Mouse (Mus musculus): ENCODE measurements around the gene 1700042G07Rik.
"Not testable (repeated sequence)": the region's sequence is repeated elsewhere in the genome, so short reads cannot be mapped to it uniquely, and the experiment has no call there.

Gene 1700042G07Rik

DNA sequence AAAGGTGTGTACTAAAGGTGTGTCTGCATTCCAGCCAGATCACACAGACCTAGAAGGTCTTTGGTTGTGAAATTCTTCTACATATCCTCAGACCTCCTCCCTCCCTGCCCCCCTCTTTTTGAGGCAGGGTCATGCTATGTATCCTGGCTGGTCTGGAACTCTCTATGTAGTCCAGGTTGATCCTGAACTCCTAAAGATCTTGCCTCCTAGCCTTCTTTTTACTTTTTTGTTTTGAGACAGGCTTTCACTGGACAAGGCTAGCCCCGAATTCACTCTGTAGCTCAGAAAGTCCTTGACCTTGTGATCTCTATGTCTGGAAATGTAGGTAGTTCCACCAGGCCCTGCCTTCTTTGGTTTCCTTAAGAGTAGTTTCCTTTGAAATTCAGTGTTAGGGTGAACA, 35.7 kb downstream of the 1700042G07Rik start:
- no peak for DNase-seq (ENCODE audit: low spot score)

- no peak for DNase-seq (ENCODE audit: low spot score)
Observed at GRCm38 (mm10) chr4:116215895-116216605, 42.9 kb downstream of the 1700042G07Rik start.

DNA sequence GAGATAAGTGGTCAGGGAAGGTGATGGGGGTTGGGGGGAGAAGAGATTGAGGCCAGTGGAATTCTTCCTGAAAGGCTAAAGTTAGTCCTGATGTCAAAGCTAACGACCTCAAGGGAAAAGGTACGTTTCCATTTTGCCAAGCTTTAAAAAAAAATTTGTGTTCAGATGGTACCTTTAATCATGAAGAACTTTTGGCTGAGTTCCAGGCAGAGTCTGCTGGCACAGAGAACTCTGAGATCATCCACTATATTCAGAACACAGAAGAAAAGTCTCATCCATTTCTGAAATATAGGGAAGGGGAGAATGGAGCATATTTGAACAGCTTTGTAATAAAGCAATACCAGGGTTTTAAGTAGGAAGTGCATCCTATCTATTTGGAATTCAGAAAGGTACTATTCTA, 43.9 kb downstream of the 1700042G07Rik start:
- DNase-seq (ENCODE audit: low spot score), result peak; percentile 16

DNA sequence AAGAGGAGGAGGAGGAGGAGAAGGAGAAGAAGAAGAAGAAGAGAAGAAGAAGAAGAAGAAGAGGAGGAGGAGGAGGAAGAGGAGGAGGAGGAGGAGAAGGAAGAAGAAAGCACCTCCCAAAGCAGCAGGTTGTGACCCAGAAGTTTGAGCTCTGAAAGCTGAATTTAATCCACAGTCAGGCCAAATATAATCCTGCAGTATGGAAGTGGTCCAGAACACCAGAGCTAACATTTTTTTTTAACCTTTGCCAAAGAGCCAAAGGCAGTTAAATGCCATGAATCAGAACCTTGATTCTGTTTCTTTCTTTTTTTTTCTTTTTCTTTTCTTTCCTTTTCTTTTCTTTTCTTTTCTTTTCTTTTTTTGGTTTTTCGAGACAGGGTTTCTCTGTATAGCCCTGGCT, 44.5 kb downstream of the 1700042G07Rik start:
- DNase-seq (ENCODE audit: low spot score), result not testable (repeated sequence)

GRCm38 (mm10) chr4:116219056-116219455, 45.9 kb downstream of the 1700042G07Rik start:
- DNase-seq (ENCODE audit: low spot score), result no peak

- no peak for DNase-seq (ENCODE audit: low spot score)
Observed at GRCm38 (mm10) chr4:116220071-116220650, 47.0 kb downstream of the 1700042G07Rik start.

- no peak for DNase-seq (ENCODE audit: low spot score)
Observed at GRCm38 (mm10) chr4:116220780-116221139, 47.6 kb downstream of the 1700042G07Rik start.

DNA sequence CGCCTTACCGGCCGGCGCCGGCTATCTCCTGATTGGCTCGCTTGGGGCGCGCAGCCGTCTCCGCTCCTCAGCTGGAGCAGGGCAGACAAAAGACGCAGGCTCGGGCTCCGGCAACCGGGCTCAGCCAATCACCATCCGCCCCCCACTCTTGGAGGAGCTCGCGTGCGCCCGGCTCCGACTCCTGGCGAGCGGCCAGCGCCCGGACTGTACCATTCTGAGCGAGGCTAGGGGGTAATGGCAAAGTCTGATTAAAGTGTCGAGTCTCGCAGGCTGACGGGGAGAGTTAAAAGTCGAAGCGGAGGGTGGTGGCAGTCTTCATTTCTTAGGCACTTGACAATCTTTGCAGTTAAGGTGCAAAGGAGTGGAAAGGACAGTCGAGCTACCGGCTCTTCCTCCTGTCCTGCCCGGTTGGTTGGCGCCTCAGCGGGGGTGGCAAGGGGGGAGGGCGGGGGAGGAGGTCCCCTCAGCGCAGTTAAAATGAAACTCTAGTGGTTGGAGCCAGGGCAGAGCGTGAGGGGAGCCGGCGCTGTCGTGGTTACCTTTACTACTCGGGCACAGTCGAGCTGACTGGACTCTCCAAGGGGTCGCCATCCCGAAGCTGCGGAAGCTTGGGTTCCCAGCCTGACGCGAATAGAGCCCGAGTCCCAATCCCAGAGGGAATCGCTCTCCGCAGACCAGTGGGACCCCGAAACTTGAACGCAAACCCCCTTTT, 48.1 kb downstream of the 1700042G07Rik start, which contains the start of gene Pik3r3:
TSS of gene Pik3r3 (plus strand) at position 479 of the 712 bp plus-strand sequence.
- peak; percentile 98 for DNase-seq (ENCODE audit: low spot score)

- no peak for DNase-seq (ENCODE audit: low spot score)
Observed at GRCm38 (mm10) chr4:116221996-116222842, 49.0 kb downstream of the 1700042G07Rik start.

DNA sequence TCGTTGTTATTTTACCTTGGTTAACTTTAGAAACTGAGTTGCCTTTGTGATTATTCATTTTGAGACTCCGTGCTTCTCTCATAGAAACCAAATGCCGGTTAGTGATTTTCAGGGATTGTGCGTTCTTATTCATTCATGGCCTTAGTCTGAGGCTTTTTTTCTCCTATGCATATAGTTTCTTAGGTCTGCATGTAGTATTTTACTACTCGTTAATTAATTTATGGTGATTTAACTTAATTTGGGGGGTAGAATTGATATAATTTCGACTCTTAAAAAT, 49.6 kb downstream of the 1700042G07Rik start:
- no peak for DNase-seq (ENCODE audit: low spot score)

Measured in left cerebral cortex, adult 11 months (tissue).